Mouse (Mus musculus) liver, embryonic 16.5 days (tissue): ENCODE measurements around the gene E330017A01Rik. TPM values are rescaled to one million over a fixed set of nuclear protein-coding genes. Genes with fewer than 3 reads are reported as not detected.
"Not testable (repeated sequence)": the region's sequence is repeated elsewhere in the genome, so short reads cannot be mapped to it uniquely, and the experiment has no call there.

ENCODE experiments used
- ATAC-seq: fragments of 200-750 bp; cut with Nextera tagmentation; 2 replicates; pipeline ENCODE4 v1.8.0; 2017; ENCODE audit warnings: low read depth, mild to moderate bottlenecking, moderate number of reproducible peaks, moderate library complexity
- H3K27ac ChIP-seq: fragments of 300-500 bp; sonication (generic); 2 replicates; pipeline ENCODE4 v1.5.1; 2014; ENCODE audit warnings: mild to moderate bottlenecking, low read length
- H3K27me3 ChIP-seq: fragments of 300-500 bp; sonication (generic); 2 replicates; pipeline ENCODE4 v1.6.1; 2014; ENCODE audit warnings: low read depth, low read length, mixed read lengths; ENCODE audit not compliant: control insufficient read depth, insufficient read depth
- H3K36me3 ChIP-seq: fragments of 300-500 bp; sonication (generic); 2 replicates; pipeline ENCODE4 v1.6.1; 2014; ENCODE audit warnings: mild to moderate bottlenecking; ENCODE audit not compliant: control insufficient read depth, insufficient read depth
- H3K4me1 ChIP-seq: fragments of 300-500 bp; sonication (generic); 2 replicates; pipeline ENCODE4 v1.6.1; 2014; ENCODE audit warnings: low read depth, low read length, mixed read lengths; ENCODE audit not compliant: control insufficient read depth
- H3K4me2 ChIP-seq: fragments of 300-500 bp; sonication (generic); 2 replicates; pipeline ENCODE4 v1.6.1; 2014; ENCODE audit warnings: low read depth, low read length, mixed read lengths
- H3K4me3 ChIP-seq: fragments of 300-500 bp; sonication (generic); 2 replicates; pipeline ENCODE4 v1.5.1; 2014; ENCODE audit warnings: low read depth, mild to moderate bottlenecking, low read length
- H3K9ac ChIP-seq: fragments of 300-500 bp; sonication (generic); 2 replicates; pipeline ENCODE4 v1.6.1; 2014; ENCODE audit warnings: low read depth, low read length
- H3K9me3 ChIP-seq: fragments of 300-500 bp; sonication (generic); replicated peaks from 2 replicates; pipeline ENCODE4 v1.6.1; 2016; ENCODE audit warnings: low read length; ENCODE audit not compliant: control insufficient read depth
- WGBS: fragments of 180-500 bp; shearing (Covaris S2); extraction: QIAGEN DNeasy Blood & Tissue Kit; methylation state at CpG from one replicate; pipeline ENCODE4 v1.1.7; 2014; ENCODE audit not compliant: insufficient replicate concordance; 5-methylcytosine and 5-hydroxymethylcytosine counted together
- polyA plus RNA-seq: library from polyadenylated mRNA; unstranded; fragments of >200 nt; fragmentation: Nextera tagmentation; extraction: Ambion mirVana; gene quantifications from 2 replicates; pipeline ENCODE4 v1.2.1, GENCODE M21; 2015

Gene E330017A01Rik
- polyA plus RNA-seq, 1 experiment from 2014 or later = not detected

DNA sequence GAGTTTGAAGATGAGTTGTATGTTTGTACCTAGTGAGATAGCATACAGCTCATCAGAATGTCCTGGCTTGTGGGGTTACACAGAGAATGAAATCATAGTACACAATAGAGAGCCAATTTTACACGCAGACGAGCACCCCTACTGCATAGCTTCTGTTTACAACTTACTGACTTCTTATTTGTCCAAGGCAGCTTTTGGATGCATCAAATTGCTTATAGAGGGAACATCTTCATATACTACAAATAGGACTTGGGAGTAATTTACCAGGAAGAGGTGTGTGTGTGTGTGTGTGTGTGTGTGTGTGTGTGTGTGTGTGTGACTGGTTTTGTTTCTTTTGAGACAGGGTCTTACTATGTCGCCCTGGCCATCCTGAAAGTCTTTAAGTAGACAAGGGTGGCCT, 30.0 kb upstream of the E330017A01Rik start:
- H3K27ac ChIP-seq = peak overlapping the region; percentile 99
- no peaks in the 10 kb centered on the region for H3K27me3 ChIP-seq
- H3K4me1 ChIP-seq = peaks cover 45% of the 10 kb centered on the region
- H3K36me3 ChIP-seq = peaks cover 12% of the 10 kb centered on the region
- no peak for ATAC-seq
- H3K4me2 ChIP-seq = peak overlapping the region; percentile 86
- no peaks in the 10 kb centered on the region for H3K9me3 ChIP-seq
- peak overlapping the region; percentile 97 for H3K4me3 ChIP-seq
- H3K9ac ChIP-seq = peak overlapping the region; percentile 100
- WGBS = 41% methylated on average over 3 of the region's 3 CpGs

DNA sequence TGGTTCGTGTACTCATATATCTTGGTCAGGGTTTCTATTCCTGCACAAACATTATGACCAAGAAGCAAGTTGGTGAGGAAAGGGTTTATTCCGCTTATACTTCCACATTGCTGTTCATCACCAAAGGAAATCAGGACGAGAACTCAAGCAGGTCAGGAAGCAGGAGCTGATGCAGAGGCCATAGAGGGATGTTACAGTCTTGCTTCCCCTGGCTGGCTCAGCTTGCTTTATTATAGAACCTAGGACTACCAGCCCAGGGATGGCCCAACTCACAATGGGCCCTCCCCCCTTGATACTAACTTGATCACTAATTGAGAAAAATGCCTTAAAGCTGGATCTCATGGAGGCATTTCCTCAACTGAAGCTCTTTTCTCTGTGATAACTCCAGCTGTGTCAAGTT, 28.1 kb upstream of the E330017A01Rik start:
- not testable (repeated sequence) for H3K4me3 ChIP-seq, ATAC-seq, H3K9ac ChIP-seq, H3K9me3 ChIP-seq, H3K27me3 ChIP-seq, H3K36me3 ChIP-seq, H3K4me2 ChIP-seq, H3K27ac ChIP-seq
- WGBS = 82% methylated on average over 3 of the region's 3 CpGs
- peaks cover 57% of the 10 kb centered on the region for H3K4me1 ChIP-seq

DNA sequence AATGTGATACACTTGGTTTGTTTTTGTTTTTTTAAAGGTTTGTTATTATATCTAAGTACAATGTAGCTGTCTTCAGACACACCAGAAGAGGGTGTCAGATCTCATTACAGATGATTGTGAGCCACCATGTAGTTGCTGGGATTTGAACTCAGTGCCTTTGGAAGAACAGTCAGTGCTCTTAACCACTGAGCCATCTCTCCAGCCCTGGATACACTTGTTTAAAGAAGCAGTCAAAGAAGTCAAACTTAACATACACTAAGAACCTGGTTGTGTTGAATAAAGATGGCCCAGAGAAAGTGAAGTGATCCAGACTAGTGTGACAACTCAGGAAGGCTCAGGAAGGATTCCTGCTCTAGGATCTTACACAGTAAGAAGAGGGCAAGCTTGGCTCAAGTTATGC, 26.6 kb upstream of the E330017A01Rik start:
- not testable (repeated sequence) for H3K9me3 ChIP-seq, H3K27me3 ChIP-seq, H3K4me3 ChIP-seq, H3K36me3 ChIP-seq, ATAC-seq, H3K4me2 ChIP-seq
- Histone ChIP-seq H3K4me1 (peaks cover 73% of the 10 kb centered on the region), H3K9ac (0 out of 2 replicates have a peak overlapping the region, but pooled peaks have one; percentile 30), H3K27ac (peak overlapping the region; percentile 76)

DNA sequence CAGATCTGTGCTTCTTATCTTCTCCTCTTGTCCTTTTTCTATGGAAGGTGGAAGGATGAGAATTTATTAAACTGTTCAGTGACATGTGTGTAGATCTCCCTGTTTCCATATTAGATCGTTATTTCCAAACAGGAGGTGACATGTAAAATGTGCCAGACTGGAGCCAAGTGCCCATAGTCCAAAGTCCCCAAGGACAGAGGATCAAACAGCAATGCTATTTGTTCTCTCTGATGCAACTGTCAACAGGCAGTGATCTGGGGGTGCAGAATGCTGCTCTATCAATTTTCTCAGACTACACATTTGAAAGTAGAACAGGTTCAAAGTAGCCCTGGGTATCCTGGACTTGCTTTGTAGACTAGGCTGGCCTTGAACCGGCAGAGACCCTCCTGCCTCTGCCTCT, 25.3 kb upstream of the E330017A01Rik start:
- Histone ChIP-seq H3K27ac (peak overlapping the region; percentile 80), H3K4me2 (no peak overlapping the region), H3K4me1 (peaks cover 71% of the 10 kb centered on the region), H3K27me3 (no peaks in the 10 kb centered on the region), H3K9me3 (no peaks in the 10 kb centered on the region), H3K9ac (peak overlapping the region; percentile 51), H3K4me3 (no peak overlapping the region), H3K36me3 (no peaks in the 10 kb centered on the region)
- 78% methylated on average over 2 of the region's 2 CpGs for WGBS
- ATAC-seq = 0 out of 2 replicates have a peak, but pooled peaks have one; percentile 7

DNA sequence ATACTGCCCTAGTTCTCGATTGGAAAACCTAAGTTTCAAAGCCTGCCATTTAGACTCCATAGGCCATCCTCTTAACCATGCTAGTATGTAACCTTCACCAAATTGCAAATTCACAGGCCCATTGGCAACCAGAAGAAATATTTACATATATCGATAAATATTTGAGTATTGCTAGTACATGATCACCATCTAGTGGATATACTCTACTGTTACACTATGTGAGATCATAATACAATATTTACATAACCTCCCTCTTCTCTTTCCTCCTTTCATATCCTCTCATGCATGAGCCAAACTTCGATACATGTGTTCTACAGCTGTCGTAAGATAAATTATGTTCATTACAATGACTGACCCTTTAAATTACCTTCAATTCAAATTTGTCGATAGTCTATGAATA, 24.5 kb upstream of the E330017A01Rik start:
- Histone ChIP-seq H3K4me2 (no peak overlapping the region; the same call in 1 of the 2 replicates), H3K36me3 (no peaks in the 10 kb centered on the region), H3K9me3 (no peaks in the 10 kb centered on the region), H3K27me3 (no peaks in the 10 kb centered on the region), H3K4me1 (peaks cover 75% of the 10 kb centered on the region), H3K27ac (peak overlapping the region; percentile 98), H3K9ac (peak overlapping the region; percentile 59), H3K4me3 (no peak overlapping the region)
- WGBS = 37% methylated on average over 5 of the region's 5 CpGs
- peak; percentile 9; the same call in 1 of the 2 replicates for ATAC-seq

DNA sequence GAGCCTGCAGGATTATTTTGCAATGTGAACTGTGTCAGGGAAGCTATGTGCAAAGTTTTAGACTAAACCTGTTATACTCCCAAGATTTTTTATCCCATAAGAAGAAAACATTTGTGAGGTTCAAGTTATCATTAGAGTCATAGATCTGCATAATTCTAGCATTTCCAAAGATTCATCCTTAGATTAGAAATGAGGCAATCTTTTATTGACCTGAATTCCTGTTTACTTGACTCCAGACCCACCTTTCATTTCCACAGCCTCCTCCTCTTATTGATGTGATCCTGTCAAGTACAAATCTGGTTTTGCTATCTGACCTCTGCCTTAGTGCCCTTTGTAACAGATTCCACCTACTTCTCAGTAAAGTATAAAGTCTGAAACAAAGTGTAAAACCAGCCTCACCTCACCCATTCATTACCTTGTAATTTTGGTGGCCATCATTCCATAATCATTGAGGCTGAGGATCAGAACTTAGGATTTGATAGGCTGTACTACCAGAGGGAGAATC, 23.8 kb upstream of the E330017A01Rik start:
- H3K9ac ChIP-seq = peak overlapping the region; percentile 59
- H3K4me3 ChIP-seq = peak overlapping the region; percentile 45
- peak overlapping the region; percentile 98 for H3K27ac ChIP-seq
- H3K27me3 ChIP-seq = no peaks in the 10 kb centered on the region
- no peaks in the 10 kb centered on the region for H3K36me3 ChIP-seq
- no peaks in the 10 kb centered on the region for H3K9me3 ChIP-seq
- peaks cover 77% of the 10 kb centered on the region for H3K4me1 ChIP-seq
- H3K4me2 ChIP-seq = peak overlapping the region; percentile 68
- ATAC-seq = no peak

DNA sequence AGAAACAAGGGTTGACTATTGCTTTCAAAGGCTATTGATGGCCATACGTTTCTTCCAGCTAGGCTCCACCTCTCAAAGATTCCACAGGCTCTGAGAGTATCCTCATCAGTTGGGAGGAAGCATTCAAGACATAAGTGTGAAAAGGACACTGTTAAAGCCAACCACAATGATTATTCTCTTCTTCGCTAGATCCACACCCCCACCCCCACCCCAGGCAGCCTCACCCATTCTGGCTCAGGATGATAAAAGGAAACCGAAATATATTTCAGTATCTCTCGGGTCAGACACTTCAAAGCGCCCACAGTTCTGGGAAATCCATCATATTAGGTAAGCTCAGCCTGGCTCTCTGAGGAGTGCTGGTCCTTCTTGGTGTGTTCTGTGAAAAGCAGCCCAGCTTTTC, 23.3 kb upstream of the E330017A01Rik start:
- H3K4me2 ChIP-seq = peak overlapping the region; percentile 68

DNA sequence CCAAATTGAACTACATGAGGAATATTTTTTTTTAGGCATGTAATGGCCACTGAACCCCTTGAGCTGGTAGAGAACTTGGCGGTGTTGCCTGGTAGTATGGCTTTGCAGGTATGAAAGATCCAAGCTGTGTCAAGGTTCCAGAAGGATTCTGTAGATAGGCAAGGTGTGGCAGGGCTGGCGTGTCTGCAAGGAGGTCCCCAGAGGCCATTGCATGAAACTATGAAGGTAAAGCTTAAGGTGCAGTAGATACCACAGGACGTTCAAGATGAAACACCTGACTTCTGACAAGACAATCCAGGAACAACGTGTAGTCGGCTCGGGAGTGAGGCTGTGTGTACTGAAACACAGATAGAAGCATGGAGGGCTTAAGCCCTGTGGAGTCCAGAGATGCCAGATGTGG, 20.1 kb upstream of the E330017A01Rik start:
- H3K9ac ChIP-seq = peak overlapping the region; percentile 44

More for the DNA sequence above, 23.3 kb upstream of the E330017A01Rik start:
- H3K27ac ChIP-seq = peak overlapping the region; percentile 98
- no peaks in the 10 kb centered on the region for H3K27me3 ChIP-seq
- no peaks in the 10 kb centered on the region for H3K9me3 ChIP-seq
- WGBS = 8% methylated on average over 5 of the region's 5 CpGs
- H3K36me3 ChIP-seq = no peaks in the 10 kb centered on the region
- peaks cover 73% of the 10 kb centered on the region for H3K4me1 ChIP-seq
- peak; percentile 90 for ATAC-seq
- peak overlapping the region; percentile 45 for H3K4me3 ChIP-seq
- H3K9ac ChIP-seq = peak overlapping the region; percentile 59

DNA sequence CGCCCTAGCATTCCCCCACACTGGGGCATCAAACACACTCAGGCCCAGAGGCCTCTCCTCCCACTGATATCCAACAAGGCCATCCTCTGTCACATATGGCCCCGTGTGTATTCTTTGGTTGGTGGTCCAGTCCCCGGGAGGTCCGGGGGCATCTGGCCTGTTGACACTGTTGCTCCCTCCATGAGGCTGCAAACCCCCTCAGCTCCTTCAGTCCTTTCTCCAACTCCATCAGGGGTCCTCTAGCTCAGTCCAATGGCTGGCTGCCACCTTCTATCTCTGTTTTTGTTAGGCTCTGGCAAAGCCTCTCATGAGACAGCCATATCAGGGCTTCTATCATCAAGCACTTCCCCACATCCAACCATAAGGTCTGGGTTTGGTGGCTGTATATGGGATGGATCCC, 18.0 kb upstream of the E330017A01Rik start:
- no peak for ATAC-seq
- Histone ChIP-seq H3K4me3 (no peak overlapping the region), H3K27ac (peak overlapping the region; percentile 52), H3K4me1 (peaks cover 41% of the 10 kb centered on the region), H3K9me3 (no peaks in the 10 kb centered on the region), H3K36me3 (no peaks in the 10 kb centered on the region), H3K27me3 (no peaks in the 10 kb centered on the region), H3K9ac (no peak overlapping the region), H3K4me2 (no peak overlapping the region)
- 87% methylated on average over 4 of the region's 4 CpGs for WGBS

More for the DNA sequence above, 20.1 kb upstream of the E330017A01Rik start:
- Histone ChIP-seq H3K4me3 (peak overlapping the region; percentile 25; the same call in 1 of the 2 replicates), H3K9me3 (no peaks in the 10 kb centered on the region), H3K4me2 (peak overlapping the region; percentile 47), H3K27me3 (no peaks in the 10 kb centered on the region), H3K27ac (peak overlapping the region; percentile 81), H3K4me1 (peaks cover 58% of the 10 kb centered on the region), H3K36me3 (no peaks in the 10 kb centered on the region)
- WGBS = 52% methylated on average over 6 of the region's 6 CpGs
- peak; percentile 71 for ATAC-seq
